Mouse (Mus musculus) megakaryocyte, embryonic 14.5 days (primary cell): ENCODE data around the gene Taar7f. TPM values are rescaled to one million over a fixed set of nuclear protein-coding genes. Genes with fewer than 3 reads are reported as not detected.
"Not testable (repeated sequence)": the region's sequence is repeated elsewhere in the genome, so short reads cannot be mapped to it uniquely, and the experiment has no call there.

ENCODE experiments used
- H3K27me3 ChIP-seq: replicated peaks from 2 replicates; pipeline ENCODE3; 2012; ENCODE audit warnings: inconsistent platforms
- H3K36me3 ChIP-seq: replicated peaks from 2 replicates; pipeline ENCODE3; 2012; ENCODE audit warnings: low read length, inconsistent platforms, mixed read lengths
- H3K4me1 ChIP-seq: 2 replicates; pipeline ENCODE4 v1.6.1; 2012; ENCODE audit warnings: inconsistent platforms
- H3K4me3 ChIP-seq: replicated peaks from 2 replicates; pipeline ENCODE3; 2012; ENCODE audit warnings: moderate library complexity, mild to moderate bottlenecking, inconsistent platforms
- H3K9me3 ChIP-seq: 2 replicates; pipeline ENCODE4 v1.6.1; 2012; ENCODE audit warnings: inconsistent platforms
- FLI1 ChIP-seq: IDR thresholded peaks from 2 replicates; pipeline ENCODE4 v1.6.1; 2012; ENCODE audit warnings: low read length, inconsistent platforms, mixed read lengths
- GATA1 ChIP-seq: IDR thresholded peaks from 3 replicates; pipeline ENCODE4 v1.6.1; 2012; ENCODE audit warnings: mixed read lengths, low read length, inconsistent platforms, borderline replicate concordance
- polyA plus RNA-seq: library from polyadenylated mRNA; stranded (reverse); fragments of >175 nt; gene quantifications from 2 replicates; pipeline ENCODE4 v1.2.3, GENCODE M21; 2012; ENCODE audit warnings: low replicate concordance; ENCODE audit not compliant: insufficient read depth

The Taar7f gene
- polyA plus RNA-seq, 1 experiment: not detected

DNA sequence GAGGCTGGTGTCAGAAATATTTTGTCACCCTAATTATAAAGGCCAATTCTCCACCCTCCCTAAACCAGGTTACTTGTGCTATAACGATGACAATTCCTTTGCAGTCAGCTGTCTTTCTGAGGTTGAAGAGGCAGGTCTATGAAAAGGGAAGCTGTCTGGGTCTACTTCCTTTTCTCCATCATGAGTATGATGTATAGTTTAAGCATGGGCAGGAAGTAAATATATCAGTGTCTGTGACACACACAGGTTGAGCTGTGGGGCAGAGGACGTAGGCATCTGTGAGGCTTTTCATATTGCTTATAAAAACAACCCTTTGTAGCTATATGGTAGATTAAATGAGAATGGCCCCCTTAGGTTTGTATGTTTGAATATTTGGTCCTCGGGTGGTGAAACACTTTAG lies 9.7 kb downstream of the Taar7f start:
- no peaks in the 10 kb centered on the region for H3K27me3 ChIP-seq
- no peaks in the 10 kb centered on the region for H3K36me3 ChIP-seq
- H3K9me3 ChIP-seq: no peaks in the 10 kb centered on the region
- no peaks in the 10 kb centered on the region for H3K4me1 ChIP-seq
- TF ChIP-seq GATA1 (no peak), FLI1 (no peak)
- no peak overlapping the region for H3K4me3 ChIP-seq

DNA sequence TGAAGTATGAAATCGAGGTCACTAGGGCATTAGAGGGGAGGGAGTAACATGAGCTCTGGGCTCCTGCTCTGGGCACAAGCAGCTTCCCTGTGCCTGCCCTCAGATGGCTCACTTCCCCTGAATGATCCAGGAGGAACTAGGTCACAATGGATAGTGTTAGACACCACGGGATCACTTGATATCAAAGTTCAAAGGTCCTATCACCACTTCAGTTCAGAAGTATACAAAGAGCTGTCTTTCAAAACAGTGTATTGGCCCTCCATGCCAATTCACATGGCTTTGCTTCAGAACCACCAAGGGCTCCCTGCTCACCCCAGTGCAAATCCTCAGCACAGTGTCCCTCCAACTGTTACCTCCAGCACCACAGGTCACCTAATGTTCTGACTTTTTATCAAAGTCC lies 25.4 kb downstream of the Taar7f start:
- H3K36me3 ChIP-seq, H3K9me3 ChIP-seq, H3K27me3 ChIP-seq, H3K4me3 ChIP-seq, H3K4me1 ChIP-seq: not testable (repeated sequence)

DNA sequence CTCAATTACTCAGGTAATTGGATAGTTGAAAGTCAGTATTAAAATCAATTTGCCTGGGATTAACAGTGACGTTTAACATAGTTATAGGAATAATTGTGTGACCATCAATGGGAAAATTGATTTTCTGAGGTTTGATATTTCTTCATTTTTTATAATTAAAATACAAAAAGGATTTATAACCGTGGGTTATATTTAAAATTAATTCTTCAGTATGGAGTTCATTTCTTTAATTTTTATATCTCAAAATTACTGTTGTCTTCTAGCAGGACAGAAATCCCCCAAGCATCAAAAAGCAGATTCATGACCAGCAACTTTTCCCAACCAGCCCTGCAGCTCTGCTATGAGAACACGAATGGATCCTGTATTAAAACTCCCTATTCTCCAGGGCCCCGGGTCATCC lies 26.9 kb downstream of the Taar7f start, which contains the start of gene Taar8a:
Gene Taar8a, plus strand, starts transcription at position 301 of the 400 bp plus-strand sequence.
- H3K4me3 ChIP-seq, H3K27me3 ChIP-seq, H3K4me1 ChIP-seq, H3K9me3 ChIP-seq, H3K36me3 ChIP-seq: not testable (repeated sequence)

DNA sequence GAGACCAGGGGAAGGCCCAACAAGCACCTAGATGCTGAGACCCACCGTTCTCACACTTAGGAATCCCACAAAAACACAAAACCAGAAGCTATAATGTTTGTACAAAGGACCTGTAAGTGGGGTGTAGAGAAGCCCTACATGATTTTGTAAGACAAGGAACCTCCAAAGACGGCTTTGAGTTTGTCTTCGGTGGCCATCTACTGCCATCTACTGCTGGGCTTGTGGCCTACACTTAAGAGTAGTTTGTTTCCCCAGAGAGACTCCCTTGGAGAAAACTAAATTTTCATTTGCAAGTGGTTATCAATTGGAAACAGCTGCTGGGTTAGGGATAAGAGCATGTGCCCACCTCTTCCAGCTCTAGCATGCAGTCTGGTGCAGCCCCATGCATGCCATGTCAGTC lies 30.9 kb downstream of the Taar7f start:
- Histone ChIP-seq H3K4me3 (no peak overlapping the region), H3K27me3 (no peaks in the 10 kb centered on the region), H3K9me3 (no peaks in the 10 kb centered on the region), H3K36me3 (no peaks in the 10 kb centered on the region), H3K4me1 (peaks cover 3% of the 10 kb centered on the region; the same call in 1 of the 2 replicates)
- TF ChIP-seq FLI1: no peak
- no peak for TF ChIP-seq GATA1

DNA sequence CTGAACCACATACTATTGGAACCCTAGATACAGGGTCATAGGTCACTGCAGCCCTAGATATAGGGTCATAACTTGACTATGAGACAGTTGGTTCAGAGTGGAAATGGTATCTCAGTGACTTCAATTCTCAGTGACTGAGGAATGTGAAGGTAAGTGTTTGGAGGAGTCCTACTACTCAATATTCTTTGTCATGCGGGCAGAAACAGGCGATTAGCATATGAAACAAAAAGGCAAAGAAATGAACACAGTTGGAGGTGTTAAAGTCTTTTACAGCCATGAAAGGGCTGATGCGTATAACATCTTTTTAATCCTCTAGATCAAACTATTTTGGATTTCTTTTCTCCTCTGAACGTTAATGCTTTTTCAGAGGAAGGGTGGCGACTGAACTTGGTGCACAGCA lies 36.6 kb downstream of the Taar7f start:
- no peaks in the 10 kb centered on the region for H3K9me3 ChIP-seq
- H3K27me3 ChIP-seq: no peaks in the 10 kb centered on the region
- no peaks in the 10 kb centered on the region for H3K36me3 ChIP-seq
- H3K4me3 ChIP-seq: no peak overlapping the region
- peaks cover 4% of the 10 kb centered on the region; the same call in 1 of the 2 replicates for H3K4me1 ChIP-seq
- TF ChIP-seq FLI1: no peak
- no peak for TF ChIP-seq GATA1

DNA sequence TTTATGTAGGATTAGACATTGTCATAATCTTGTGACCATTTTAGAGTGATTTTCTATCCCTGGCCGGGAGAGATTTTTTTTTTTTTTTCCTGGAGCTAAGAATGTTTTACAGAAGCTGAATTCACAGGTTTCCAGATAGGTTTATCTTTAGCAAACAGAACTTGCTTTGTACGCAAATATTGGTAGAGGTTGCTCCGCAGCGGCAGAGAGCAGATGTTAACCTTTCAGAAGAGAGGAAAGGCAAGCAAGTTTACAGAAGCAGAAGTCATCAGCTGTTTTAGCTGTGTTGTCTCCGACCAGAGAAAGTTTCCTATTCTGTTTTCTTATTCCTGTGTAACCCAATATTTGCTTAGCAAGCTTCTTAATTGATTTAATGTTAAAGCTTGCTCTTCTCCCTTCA lies 37.2 kb downstream of the Taar7f start:
- Histone ChIP-seq H3K4me3 (no peak overlapping the region), H3K27me3 (no peaks in the 10 kb centered on the region), H3K36me3 (no peaks in the 10 kb centered on the region), H3K9me3 (no peaks in the 10 kb centered on the region), H3K4me1 (peaks cover 4% of the 10 kb centered on the region; the same call in 1 of the 2 replicates)
- TF ChIP-seq GATA1: no peak
- TF ChIP-seq FLI1: no peak

DNA sequence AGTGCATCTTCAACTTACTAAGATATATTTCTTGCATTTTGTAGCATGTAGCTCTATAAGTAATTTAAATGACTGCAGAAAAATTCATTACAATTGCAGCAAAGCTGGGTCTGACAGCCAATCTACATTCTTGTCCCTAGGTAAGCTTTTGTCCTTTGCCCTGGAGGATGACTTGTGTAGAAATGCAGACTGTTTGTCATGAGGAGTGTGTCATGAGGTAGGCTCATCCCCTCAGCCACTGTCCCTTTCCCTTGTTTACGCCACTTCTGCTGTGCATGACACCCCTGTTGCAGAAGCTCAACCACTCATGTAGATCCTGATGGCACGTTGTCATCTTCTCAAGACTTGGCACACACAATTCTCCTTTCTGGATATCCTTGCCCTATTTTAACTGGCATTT lies 37.9 kb downstream of the Taar7f start:
- Histone ChIP-seq H3K27me3 (no peaks in the 10 kb centered on the region), H3K36me3 (no peaks in the 10 kb centered on the region), H3K4me3 (peak overlapping the region; percentile 42), H3K9me3 (no peaks in the 10 kb centered on the region), H3K4me1 (peaks cover 4% of the 10 kb centered on the region; the same call in 1 of the 2 replicates)
- TF ChIP-seq FLI1: no peak
- no peak for TF ChIP-seq GATA1

DNA sequence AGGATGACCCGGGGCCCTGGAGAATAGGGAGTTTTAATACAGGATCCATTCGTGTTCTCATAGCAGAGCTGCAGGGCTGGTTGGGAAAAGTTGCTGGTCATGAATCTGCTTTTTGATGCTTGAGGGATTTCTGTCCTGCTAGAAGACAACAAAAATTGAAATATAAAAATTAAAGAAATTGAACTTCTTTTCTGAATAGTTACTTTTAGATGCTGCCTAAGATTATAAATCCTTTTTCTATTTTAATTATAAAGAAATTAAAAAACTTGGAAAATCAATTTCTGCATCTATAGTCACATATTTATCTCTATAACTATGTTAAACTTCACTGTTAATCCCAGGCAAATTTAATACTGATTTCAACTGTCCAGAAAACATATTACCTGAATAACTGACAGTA lies 42.9 kb downstream of the Taar7f start, which contains the start of gene Taar8b:
Gene Taar8b, minus strand, starts transcription at position 101 of the 400 bp plus-strand sequence.
- H3K36me3 ChIP-seq: no peaks in the 10 kb centered on the region
- H3K4me3 ChIP-seq: no peak within 1 kb of the TSS
- TF ChIP-seq GATA1 (no peak), FLI1 (no peak)
- H3K4me1 ChIP-seq: peaks cover 2% of the 10 kb centered on the region; the same call in 1 of the 2 replicates
- H3K9me3 ChIP-seq: no peaks in the 10 kb centered on the region
- H3K27me3 ChIP-seq: peaks cover 2% of the 10 kb centered on the region

DNA sequence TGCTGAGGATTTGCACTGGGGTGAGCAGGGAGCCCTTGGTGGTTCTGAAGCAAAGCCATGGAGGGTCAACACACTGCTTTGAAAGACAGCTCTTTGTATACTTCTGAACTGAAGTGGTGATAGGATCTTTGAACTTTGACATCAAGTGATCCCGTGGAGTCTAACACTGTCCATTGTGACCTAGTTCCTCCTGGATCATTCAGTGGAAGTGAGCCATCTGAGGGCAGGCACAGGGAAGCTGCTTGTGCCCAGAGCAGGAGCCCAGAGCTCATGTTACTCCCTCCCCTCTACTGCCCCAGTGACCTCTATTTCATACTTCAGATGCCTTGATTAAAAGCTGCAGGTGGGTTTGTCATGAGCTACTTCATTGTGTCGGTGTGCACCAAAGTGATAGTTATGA lies 47.7 kb downstream of the Taar7f start:
- H3K9me3 ChIP-seq, H3K36me3 ChIP-seq, H3K4me1 ChIP-seq, H3K27me3 ChIP-seq, H3K4me3 ChIP-seq: not testable (repeated sequence)

Other genes with a start within 250 kb of the Taar7f start
- gene Vnn3, start 198.0 kb upstream of the Taar7f start, polyA plus RNA-seq: not detected in 2 replicates
- gene Vnn1, start 154.8 kb upstream of the Taar7f start, polyA plus RNA-seq: not detected in 2 replicates
- gene Taar1, start 129.2 kb upstream of the Taar7f start, polyA plus RNA-seq: not detected in 2 replicates
- not detected in 2 replicates for gene Taar2, start 110.9 kb upstream of the Taar7f start, polyA plus RNA-seq
- not detected in 2 replicates for gene Taar3, start 100.0 kb upstream of the Taar7f start, polyA plus RNA-seq
- gene Taar4, start 89.0 kb upstream of the Taar7f start, polyA plus RNA-seq: not detected in 2 replicates
- gene Taar5, start 78.8 kb upstream of the Taar7f start, polyA plus RNA-seq: not detected in 2 replicates
- gene Taar6, start 63.9 kb upstream of the Taar7f start, polyA plus RNA-seq: not detected in 2 replicates
- gene Taar7a, start 56.0 kb upstream of the Taar7f start, polyA plus RNA-seq: not detected in 2 replicates
- not detected in 2 replicates for gene Taar7b, start 49.6 kb upstream of the Taar7f start, polyA plus RNA-seq
- gene Taar7d, start 22.3 kb upstream of the Taar7f start, polyA plus RNA-seq: not detected in 2 replicates
- not detected in 2 replicates for gene Taar7e, start 11.9 kb upstream of the Taar7f start, polyA plus RNA-seq
- gene Taar8a, start 27.0 kb downstream of the Taar7f start, polyA plus RNA-seq: not detected in 2 replicates
- gene Taar8b, start 42.8 kb downstream of the Taar7f start, polyA plus RNA-seq: not detected in 2 replicates
- not detected in 2 replicates for gene Taar8c, start 52.4 kb downstream of the Taar7f start, polyA plus RNA-seq
- gene Taar9, start 60.0 kb downstream of the Taar7f start, polyA plus RNA-seq: not detected in 2 replicates
- gene Stx7, start 99.8 kb downstream of the Taar7f start, polyA plus RNA-seq: 109 and 228 TPM in 2 replicates
- not detected in 2 replicates for gene Moxd1, start 174.0 kb downstream of the Taar7f start, polyA plus RNA-seq